Mouse (Mus musculus): ENCODE measurements around the gene Ubl7. TPM values are rescaled to one million over a fixed set of nuclear protein-coding genes. Genes with fewer than 3 reads are reported as not detected.

Ubl7 gene
- total and polyA plus RNA-seq, 3 experiments, result 24.7 to 81.1 (median 37.3) TPM

DNA sequence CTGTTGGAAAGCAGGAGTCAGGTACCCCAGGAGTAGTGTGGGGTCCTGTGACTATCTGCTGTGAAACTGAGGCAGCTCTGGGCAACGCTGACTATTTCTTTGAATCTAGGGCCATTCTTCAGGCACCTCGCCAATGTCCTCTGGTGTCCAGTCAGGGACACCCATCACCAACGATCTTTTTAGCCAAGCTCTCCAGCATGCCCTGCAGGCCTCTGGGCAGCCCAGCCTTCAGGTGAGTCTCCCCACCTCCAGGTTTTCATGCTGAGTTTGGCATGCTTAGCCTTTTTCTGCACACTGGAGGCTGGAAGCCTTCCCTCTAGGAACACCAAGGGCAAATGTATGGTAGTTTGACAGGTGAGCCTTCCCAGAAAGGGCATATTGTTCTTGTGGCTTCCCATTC lies 12.3 kb downstream of the Ubl7 start:
- Histone ChIP-seq H3K36me3 (replicated peaks in 1 of 2; ENCODE audit: control insufficient read depth in 1 of 2, insufficient read depth in 1 of 2, low read length in 1 of 2) (peaks cover 76 to 92% of the 10 kb centered on the region in 2 experiments), H3K4me2 (ENCODE audit: insufficient read depth, low read depth, poor library complexity, severe bottlenecking) (no peak overlapping the region), H3K4me3 (replicated peaks in 1 of 3; ENCODE audit: low read depth in 2 of 3, low read length in 2 of 3, poor library complexity in 1 of 3) (no peak overlapping the region), H3K4me1 (ENCODE audit: control insufficient read depth in 1 of 2, insufficient read depth in 2 of 2) (peaks cover 4 to 13% of the 10 kb centered on the region in 2 experiments; a peak in 2 of 4 replicates), H3K27me3 (replicated peaks) (no peaks in the 10 kb centered on the region), H3K9me3 (replicated peaks; ENCODE audit: low read length) (no peaks in the 10 kb centered on the region), H3K9ac (ENCODE audit: insufficient read depth, low read depth) (no peak overlapping the region), H3K27ac (ENCODE audit: insufficient read depth, low read depth) (no peak overlapping the region), H3K79me2 (replicated peaks; ENCODE audit: control insufficient read depth, extremely low read depth, insufficient read depth, poor library complexity, severe bottlenecking) (no peaks in the 10 kb centered on the region)
- no peak for TF ChIP-seq TBP (conservative IDR thresholded peaks at IDR 0.05; ENCODE audit: low read depth, low read length)
- TF ChIP-seq JUN (IDR thresholded peaks at IDR 0.05; ENCODE audit: insufficient read depth, low read depth, low read length), result no peak
- no peak for TF ChIP-seq ZNF384 (IDR thresholded peaks at IDR 0.05; ENCODE audit: low read depth, low read length)
- no peak for TF ChIP-seq RCOR1 (conservative IDR thresholded peaks at IDR 0.05; ENCODE audit: low read depth, low read length)
- no peak for TF ChIP-seq MAFK (IDR thresholded peaks at IDR 0.05; ENCODE audit: insufficient replicate concordance, low read length)
- TF ChIP-seq JUND (conservative IDR thresholded peaks at IDR 0.05; ENCODE audit: low read depth, low read length), result no peak
- no peak for TF ChIP-seq CTCF (conservative IDR thresholded peaks at IDR 0.05 in 1 of 2, IDR thresholded peaks at IDR 0.05 in 1 of 2; ENCODE audit: low read depth in 2 of 2, low read length in 2 of 2)
- TF ChIP-seq CHD1 (IDR thresholded peaks at IDR 0.05; ENCODE audit: low read depth, low read length), result no peak
- no peak for TF ChIP-seq ZC3H11A (IDR thresholded peaks at IDR 0.05; ENCODE audit: low read depth, low read length)
- no peak for TF ChIP-seq TCF12 (IDR thresholded peaks at IDR 0.05; ENCODE audit: low read depth, low read length)
- TF ChIP-seq POLR2AphosphoS2 (IDR thresholded peaks at IDR 0.05; ENCODE audit: low read depth, low read length), result no peak
- no peak for TF ChIP-seq MEF2A (IDR thresholded peaks at IDR 0.05; ENCODE audit: borderline replicate concordance, low read depth, low read length)
- no peak for TF ChIP-seq EP300 (IDR thresholded peaks at IDR 0.05; ENCODE audit: low read length)
- TF ChIP-seq BHLHE40 (IDR thresholded peaks at IDR 0.05; ENCODE audit: low read depth, low read length), result no peak
- no peak for TF ChIP-seq SIN3A (IDR thresholded peaks at IDR 0.05; ENCODE audit: low read length)
- no peak for TF ChIP-seq MAX (IDR thresholded peaks at IDR 0.05; ENCODE audit: low read length)
- in situ Hi-C loops (cut with MboI; ENCODE audit: low pct_ligation_motif_present, low pct_unique_long_range_greater_than_20kb, low sequenced_read_pairs) (no loop called here), dilution Hi-C loops (cut with MboI; ENCODE audit: extremely low pct_ligation_motif_present, extremely low pct_unique_long_range_greater_than_20kb, low sequenced_read_pairs) (no loop called here)
- no peak for DNase-seq (ENCODE audit: extremely low read depth)

- no peak overlapping the region for H3K9ac ChIP-seq (ENCODE audit: insufficient read depth, low read depth)
- TF ChIP-seq TCF12 (IDR thresholded peaks at IDR 0.05; ENCODE audit: low read depth, low read length) (no peak), MYC (IDR thresholded peaks at IDR 0.05; ENCODE audit: low read depth, low read length) (no peak), MEF2A (IDR thresholded peaks at IDR 0.05; ENCODE audit: borderline replicate concordance, low read depth, low read length) (no peak), MAFK (IDR thresholded peaks at IDR 0.05; ENCODE audit: insufficient replicate concordance, low read length) (no peak)
- no peaks in the 10 kb centered on the region; the same call in 1 of the 2 replicates for H3K79me2 ChIP-seq (replicated peaks; ENCODE audit: control insufficient read depth, extremely low read depth, insufficient read depth, poor library complexity, severe bottlenecking)
- dilution Hi-C loops (cut with MboI; ENCODE audit: extremely low pct_ligation_motif_present, extremely low pct_unique_long_range_greater_than_20kb, low sequenced_read_pairs), result no loop called here
- in situ Hi-C loops (cut with MboI; ENCODE audit: low pct_ligation_motif_present, low pct_unique_long_range_greater_than_20kb, low sequenced_read_pairs), result no loop called here
- no peak overlapping the region for H3K4me3 ChIP-seq (replicated peaks in 1 of 3; ENCODE audit: low read depth in 2 of 3, low read length in 2 of 3, poor library complexity in 1 of 3)
- no peak overlapping the region for H3K27ac ChIP-seq (ENCODE audit: insufficient read depth, low read depth)
- H3K4me2 ChIP-seq (ENCODE audit: insufficient read depth, low read depth, poor library complexity, severe bottlenecking), result no peak overlapping the region
- H3K9me3 ChIP-seq (replicated peaks; ENCODE audit: low read length), result no peaks in the 10 kb centered on the region
- peaks cover 28 to 83% of the 10 kb centered on the region in 2 experiments for H3K4me1 ChIP-seq (ENCODE audit: control insufficient read depth in 1 of 2, insufficient read depth in 2 of 2)
- peaks cover 24 to 43% of the 10 kb centered on the region in 2 experiments for H3K36me3 ChIP-seq (replicated peaks in 1 of 2; ENCODE audit: control insufficient read depth in 1 of 2, insufficient read depth in 1 of 2, low read length in 1 of 2)
- no peak for DNase-seq (ENCODE audit: extremely low read depth)
- H3K27me3 ChIP-seq (replicated peaks), result no peaks in the 10 kb centered on the region
Observed at GRCm38 (mm10) chr9:57931166-57931767, 20.5 kb downstream of the Ubl7 start.
